Mouse (Mus musculus) forebrain, embryonic 11.5 days (tissue): ENCODE measurements around the gene Myh13. TPM values are rescaled to one million over a fixed set of nuclear protein-coding genes. Genes with fewer than 3 reads are reported as not detected.

ENCODE experiments used
- ATAC-seq: fragments of 200-750 bp; cut with Nextera tagmentation; replicated peaks from 2 replicates; pipeline ENCODE4 v1.8.0; 2017; ENCODE audit warnings: moderate TSS enrichment; ENCODE audit not compliant: low FRiP score
- DNase-seq: peaks from one replicate; pipeline ENCODE4 v3.0.0-alpha.2; 2017; ENCODE audit warnings: low spot score
- H3K27ac ChIP-seq: fragments of 300-500 bp; sonication (generic); 2 replicates; pipeline ENCODE4 v1.5.1; 2014; ENCODE audit warnings: low read depth, low read length
- H3K27me3 ChIP-seq: fragments of 300-500 bp; sonication (generic); 2 replicates; pipeline ENCODE4 v1.6.1; 2014; ENCODE audit warnings: mild to moderate bottlenecking, low read length, mixed read lengths; ENCODE audit not compliant: control insufficient read depth, insufficient read depth
- H3K36me3 ChIP-seq: fragments of 300-500 bp; sonication (generic); 2 replicates; pipeline ENCODE4 v1.6.1; 2014; ENCODE audit warnings: mild to moderate bottlenecking, low read length, moderate library complexity, mixed read lengths; ENCODE audit not compliant: control insufficient read depth, insufficient read depth
- H3K4me1 ChIP-seq: fragments of 300-500 bp; sonication (generic); replicated peaks from 2 replicates; pipeline ENCODE4 v1.6.1; 2014; ENCODE audit warnings: low read length, mixed read lengths; ENCODE audit not compliant: control insufficient read depth, insufficient read depth
- H3K4me2 ChIP-seq: fragments of 300-500 bp; sonication (generic); 2 replicates; pipeline ENCODE4 v1.6.1; 2014; ENCODE audit warnings: low read depth, mild to moderate bottlenecking, low read length, moderate library complexity, mixed read lengths; ENCODE audit not compliant: severe bottlenecking
- H3K4me3 ChIP-seq: fragments of 300-500 bp; sonication (generic); 2 replicates; pipeline ENCODE4 v1.5.1; 2014; ENCODE audit warnings: low read depth, low read length
- H3K9ac ChIP-seq: fragments of 300-500 bp; sonication (generic); 2 replicates; pipeline ENCODE4 v1.6.1; 2014; ENCODE audit warnings: low read length
- H3K9me3 ChIP-seq: fragments of 300-500 bp; sonication (generic); 2 replicates; pipeline ENCODE4 v1.6.1; 2016; ENCODE audit warnings: low read length, mixed read lengths; ENCODE audit not compliant: control insufficient read depth
- WGBS: fragments of 180-500 bp; shearing (Covaris S2); extraction: QIAGEN DNeasy Blood & Tissue Kit; methylation state at CpG from one replicate; pipeline ENCODE4 v1.1.7; 2014; 5-methylcytosine and 5-hydroxymethylcytosine counted together
- polyA plus RNA-seq: library from polyadenylated mRNA; unstranded; fragments of >200 nt; fragmentation: Nextera tagmentation; extraction: Ambion mirVana; gene quantifications from 2 replicates; pipeline ENCODE4 v1.2.1, GENCODE M21; 2014

Gene Myh13
- polyA plus RNA-seq: not detected in 2 replicates

DNA sequence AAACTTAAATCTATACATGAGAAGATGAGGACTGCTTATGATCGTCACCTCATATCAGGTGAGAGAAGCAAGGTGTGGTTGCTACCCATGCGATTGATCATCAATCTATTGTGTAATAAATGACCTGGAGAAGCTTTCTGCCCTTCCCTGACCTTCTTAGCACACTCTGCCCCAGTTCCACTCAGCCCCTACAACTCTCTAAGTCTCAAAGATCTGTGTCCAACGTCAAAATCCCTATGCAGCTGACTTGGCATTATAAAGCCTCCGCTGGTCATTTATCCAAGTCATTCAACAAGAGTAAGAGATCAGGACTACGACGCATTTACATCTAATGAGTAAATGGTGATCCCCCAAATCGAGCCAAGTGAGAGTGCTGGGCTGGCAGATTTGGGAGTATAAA, at the start of gene Myh13:
Gene Myh13, plus strand, starts transcription at position 301 of the 400 bp plus-strand sequence.
- Histone ChIP-seq H3K4me1 (no peaks in the 10 kb centered on the region), H3K36me3 (no peaks in the 10 kb centered on the region), H3K27me3 (no peaks in the 10 kb centered on the region), H3K4me2 (no peak within 1 kb of the TSS), H3K9ac (no peak within 1 kb of the TSS), H3K27ac (no peak within 1 kb of the TSS), H3K9me3 (no peaks in the 10 kb centered on the region), H3K4me3 (no peak within 1 kb of the TSS)
- WGBS: 88% methylated on average over 7 of the region's 7 CpGs
- no peak for ATAC-seq
- no peak for DNase-seq

GRCm38 (mm10) chr11:67276601-67277174, 44.8 kb upstream of the Myh13 start, which contains the start of gene Myh8:
Gene Myh8, plus strand, starts transcription at chr11:67277124.
- Histone ChIP-seq H3K9me3 (no peaks in the 10 kb centered on the region), H3K27ac (no peak within 1 kb of the TSS), H3K4me1 (no peaks in the 10 kb centered on the region), H3K9ac (no peak within 1 kb of the TSS), H3K4me2 (no peak within 1 kb of the TSS), H3K27me3 (no peaks in the 10 kb centered on the region), H3K36me3 (no peaks in the 10 kb centered on the region), H3K4me3 (no peak within 1 kb of the TSS)
- ATAC-seq: no peak
- DNase-seq: no peak
- 90% methylated on average over 10 of the region's 10 CpGs for WGBS

DNA sequence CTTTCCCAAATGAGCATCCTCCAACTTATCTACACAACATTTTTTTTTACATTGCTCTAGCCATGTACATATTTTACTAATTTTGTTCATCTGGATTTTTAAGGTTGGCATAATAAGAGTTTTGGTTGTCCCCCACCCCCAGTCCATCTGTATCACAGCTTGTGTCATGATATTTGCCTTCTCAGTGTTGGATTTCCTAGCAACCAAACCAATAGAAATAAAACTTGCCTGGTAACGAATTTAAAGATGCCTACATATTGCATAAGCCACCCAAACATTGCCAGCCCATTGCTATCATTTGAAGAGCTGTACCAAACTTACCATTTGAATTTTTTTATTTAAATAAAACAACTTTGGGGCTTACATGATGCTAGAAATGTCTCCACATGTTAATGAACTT, 28.0 kb upstream of the Myh13 start:
- Histone ChIP-seq H3K27ac (no peak overlapping the region), H3K36me3 (no peaks in the 10 kb centered on the region), H3K4me3 (no peak overlapping the region), H3K9me3 (no peaks in the 10 kb centered on the region; the same call in 1 of the 2 replicates), H3K9ac (no peak overlapping the region), H3K4me1 (no peaks in the 10 kb centered on the region), H3K4me2 (no peak overlapping the region), H3K27me3 (no peaks in the 10 kb centered on the region)
- ATAC-seq (no peak), DNase-seq (no peak)
- WGBS: 91% methylated on average over 1 of the region's 1 CpGs

GRCm38 (mm10) chr11:67313733-67314452, 7.6 kb upstream of the Myh13 start:
- no peak for DNase-seq
- H3K9me3 ChIP-seq: no peaks in the 10 kb centered on the region
- ATAC-seq: no peak
- WGBS: 54% methylated on average over 15 of the region's 15 CpGs
- no peaks in the 10 kb centered on the region for H3K27me3 ChIP-seq
- H3K4me1 ChIP-seq: no peaks in the 10 kb centered on the region
- no peak overlapping the region for H3K27ac ChIP-seq
- H3K4me3 ChIP-seq: no peak overlapping the region
- H3K9ac ChIP-seq: no peak overlapping the region
- no peak overlapping the region for H3K4me2 ChIP-seq
- no peaks in the 10 kb centered on the region for H3K36me3 ChIP-seq

GRCm38 (mm10) chr11:67326536-67326935, 5.1 kb downstream of the Myh13 start:
- H3K27me3 ChIP-seq: no peaks in the 10 kb centered on the region
- no peak overlapping the region for H3K9ac ChIP-seq
- no peak overlapping the region for H3K27ac ChIP-seq
- H3K4me1 ChIP-seq: no peaks in the 10 kb centered on the region
- ATAC-seq (no peak), DNase-seq (no peak)
- 69% methylated on average over 2 of the region's 2 CpGs for WGBS
- no peaks in the 10 kb centered on the region for H3K36me3 ChIP-seq
- H3K4me3 ChIP-seq: no peak overlapping the region
- no peaks in the 10 kb centered on the region for H3K9me3 ChIP-seq
- no peak overlapping the region for H3K4me2 ChIP-seq

GRCm38 (mm10) chr11:67344556-67344955, 23.1 kb downstream of the Myh13 start:
- no peak overlapping the region for H3K4me3 ChIP-seq
- no peaks in the 10 kb centered on the region for H3K4me1 ChIP-seq
- H3K36me3 ChIP-seq: no peaks in the 10 kb centered on the region
- no peak overlapping the region for H3K4me2 ChIP-seq
- H3K27ac ChIP-seq: no peak overlapping the region
- H3K27me3 ChIP-seq: no peaks in the 10 kb centered on the region
- WGBS: 66% methylated on average over 3 of the region's 3 CpGs
- H3K9ac ChIP-seq: no peak overlapping the region
- DNase-seq (no peak), ATAC-seq (no peak)
- H3K9me3 ChIP-seq: no peaks in the 10 kb centered on the region

DNA sequence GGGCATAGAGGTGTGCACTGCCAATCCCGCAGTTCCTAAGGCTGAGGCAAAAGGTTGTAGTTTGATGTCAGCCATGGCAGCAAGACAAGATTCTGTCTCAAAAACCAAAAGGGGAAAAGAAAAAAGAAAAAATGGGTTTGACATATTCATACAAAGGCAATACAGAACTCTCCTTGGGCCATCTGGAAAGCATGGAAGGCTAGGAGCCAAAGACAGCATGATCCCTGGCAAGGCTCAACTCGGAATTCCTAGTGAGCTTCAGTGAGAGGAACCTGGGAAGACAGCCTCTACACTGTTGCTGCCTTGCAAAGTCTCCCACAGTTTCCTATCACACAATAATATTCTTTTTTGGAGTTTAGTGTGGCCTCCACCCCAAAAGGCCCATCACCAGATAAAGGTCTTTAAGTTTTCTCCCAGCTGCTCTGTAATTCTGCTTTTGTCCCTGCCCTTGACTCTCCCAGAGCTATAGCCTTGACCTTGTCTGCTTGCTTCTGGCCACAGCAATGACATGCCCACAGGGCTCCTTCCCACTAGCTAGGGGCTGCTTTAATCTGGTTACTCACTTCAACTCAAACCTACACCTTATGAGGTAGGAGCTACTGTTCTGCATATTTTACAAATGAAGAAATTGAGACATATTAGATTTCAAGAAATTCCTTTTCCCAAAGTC, 23.9 kb downstream of the Myh13 start:
- no peaks in the 10 kb centered on the region for H3K27me3 ChIP-seq
- H3K9ac ChIP-seq: no peak overlapping the region
- H3K4me2 ChIP-seq: no peak overlapping the region
- no peak overlapping the region for H3K4me3 ChIP-seq
- 57% methylated on average over 2 of the region's 2 CpGs for WGBS
- H3K9me3 ChIP-seq: no peaks in the 10 kb centered on the region
- no peaks in the 10 kb centered on the region for H3K36me3 ChIP-seq
- no peak overlapping the region for H3K27ac ChIP-seq
- H3K4me1 ChIP-seq: no peaks in the 10 kb centered on the region
- DNase-seq (no peak), ATAC-seq (no peak)

- no peak for ATAC-seq
- H3K9ac ChIP-seq: no peak overlapping the region
- H3K4me3 ChIP-seq: no peak overlapping the region
These were observed 24.4 kb downstream of the Myh13 start for GRCm38 (mm10) chr11:67345856-67346236.

More at GRCm38 (mm10) chr11:67345856-67346236, 24.4 kb downstream of the Myh13 start:
- no peaks in the 10 kb centered on the region for H3K36me3 ChIP-seq
- DNase-seq: no peak
- no peaks in the 10 kb centered on the region for H3K9me3 ChIP-seq
- H3K4me2 ChIP-seq: no peak overlapping the region
- no peak overlapping the region for H3K27ac ChIP-seq
- no peaks in the 10 kb centered on the region for H3K4me1 ChIP-seq
- H3K27me3 ChIP-seq: no peaks in the 10 kb centered on the region
